Mouse (Mus musculus): ENCODE measurements around the gene Adamts14. TPM values are rescaled to one million over a fixed set of nuclear protein-coding genes. Genes with fewer than 3 reads are reported as not detected.

The Adamts14 gene
- total and polyA plus RNA-seq, 2 experiments from 2014 or later, result 1.2 to 4.3 TPM

GRCm38 (mm10) chr10:61155611-61156010 is 117.6 kb downstream of the Adamts14 start:
- H3K9me3 ChIP-seq (replicated peaks; ENCODE audit: control insufficient read depth, low read length), result no peaks in the 10 kb centered on the region
- TF ChIP-seq EP300 (IDR thresholded peaks at IDR 0.05; ENCODE audit: low read depth), result no peak
- no peak for TF ChIP-seq CTCF (IDR thresholded peaks at IDR 0.05; ENCODE audit: low read depth)
- no peak overlapping the region for H3K27ac ChIP-seq (ENCODE audit: low read depth)
- no peaks in the 10 kb centered on the region for H3K36me3 ChIP-seq (replicated peaks; ENCODE audit: control insufficient read depth, insufficient read depth, low read length)
- WGBS, result 71% methylated on average over 3 of the region's 3 CpGs
- H3K27me3 ChIP-seq (ENCODE audit: control insufficient read depth, insufficient read depth, low read length), result no peaks in the 10 kb centered on the region
- no peak overlapping the region for H3K4me2 ChIP-seq (ENCODE audit: low read depth, low read length)
- ATAC-seq (ENCODE audit: insufficient read depth, low read depth) (no peak), DNase-seq (ENCODE audit: low spot score) (no peak)
- H3K4me1 ChIP-seq (ENCODE audit: control insufficient read depth, insufficient read depth), result no peaks in the 10 kb centered on the region
- no peak overlapping the region for H3K9ac ChIP-seq (replicated peaks; ENCODE audit: low read depth, low read length)
- H3K4me3 ChIP-seq (ENCODE audit: low read depth, low read length), result no peak overlapping the region

GRCm38 (mm10) chr10:61152131-61152530 is 121.1 kb downstream of the Adamts14 start:
- H3K9me3 ChIP-seq (replicated peaks; ENCODE audit: control insufficient read depth, low read length), result no peaks in the 10 kb centered on the region
- H3K4me3 ChIP-seq (ENCODE audit: low read depth, low read length), result no peak overlapping the region
- DNase-seq (ENCODE audit: low spot score) (no peak), ATAC-seq (ENCODE audit: insufficient read depth, low read depth) (no peak)
- no peak for TF ChIP-seq EP300 (IDR thresholded peaks at IDR 0.05; ENCODE audit: low read depth)
- no peak for TF ChIP-seq CTCF (IDR thresholded peaks at IDR 0.05; ENCODE audit: low read depth)
- no peak overlapping the region for H3K27ac ChIP-seq (ENCODE audit: low read depth)
- no peak overlapping the region for H3K4me2 ChIP-seq (ENCODE audit: low read depth, low read length)
- H3K27me3 ChIP-seq (ENCODE audit: control insufficient read depth, insufficient read depth, low read length), result no peaks in the 10 kb centered on the region
- H3K36me3 ChIP-seq (replicated peaks; ENCODE audit: control insufficient read depth, insufficient read depth, low read length), result no peaks in the 10 kb centered on the region
- H3K9ac ChIP-seq (replicated peaks; ENCODE audit: low read depth, low read length), result no peak overlapping the region
- H3K4me1 ChIP-seq (ENCODE audit: control insufficient read depth, insufficient read depth), result no peaks in the 10 kb centered on the region

GRCm38 (mm10) chr10:61150616-61151015 is 122.6 kb downstream of the Adamts14 start:
- WGBS, result 30% methylated on average over 6 of the region's 6 CpGs
- no peaks in the 10 kb centered on the region for H3K27me3 ChIP-seq (ENCODE audit: control insufficient read depth, insufficient read depth, low read length)

GRCm38 (mm10) chr10:61149476-61149875 is 123.8 kb downstream of the Adamts14 start:
- WGBS, result 32% methylated on average over 3 of the region's 3 CpGs
- Histone ChIP-seq H3K36me3 (replicated peaks; ENCODE audit: control insufficient read depth, insufficient read depth, low read length) (no peaks in the 10 kb centered on the region), H3K9me3 (replicated peaks; ENCODE audit: control insufficient read depth, low read length) (no peaks in the 10 kb centered on the region), H3K4me2 (ENCODE audit: low read depth, low read length) (no peak overlapping the region), H3K4me3 (ENCODE audit: low read depth, low read length) (no peak overlapping the region), H3K27me3 (ENCODE audit: control insufficient read depth, insufficient read depth, low read length) (no peaks in the 10 kb centered on the region), H3K9ac (replicated peaks; ENCODE audit: low read depth, low read length) (no peak overlapping the region), H3K27ac (ENCODE audit: low read depth) (no peak overlapping the region), H3K4me1 (ENCODE audit: control insufficient read depth, insufficient read depth) (peaks cover 7% of the 10 kb centered on the region; the same call in 1 of the 2 replicates)
- no peak for ATAC-seq (ENCODE audit: insufficient read depth, low read depth)
- TF ChIP-seq EP300 (IDR thresholded peaks at IDR 0.05; ENCODE audit: low read depth) (no peak), CTCF (IDR thresholded peaks at IDR 0.05; ENCODE audit: low read depth) (no peak)
- no peak for DNase-seq (ENCODE audit: low spot score)

More at GRCm38 (mm10) chr10:61150616-61151015, 122.6 kb downstream of the Adamts14 start:
- TF ChIP-seq CTCF (IDR thresholded peaks at IDR 0.05; ENCODE audit: low read depth), result no peak
- no peak for TF ChIP-seq EP300 (IDR thresholded peaks at IDR 0.05; ENCODE audit: low read depth)
- no peak overlapping the region for H3K9ac ChIP-seq (replicated peaks; ENCODE audit: low read depth, low read length)
- H3K36me3 ChIP-seq (replicated peaks; ENCODE audit: control insufficient read depth, insufficient read depth, low read length), result no peaks in the 10 kb centered on the region
- no peak overlapping the region for H3K27ac ChIP-seq (ENCODE audit: low read depth)
- no peak for DNase-seq (ENCODE audit: low spot score)
- peaks cover 3% of the 10 kb centered on the region; the same call in 1 of the 2 replicates for H3K4me1 ChIP-seq (ENCODE audit: control insufficient read depth, insufficient read depth)
- H3K9me3 ChIP-seq (replicated peaks; ENCODE audit: control insufficient read depth, low read length), result no peaks in the 10 kb centered on the region
- no peak overlapping the region for H3K4me3 ChIP-seq (ENCODE audit: low read depth, low read length)
- no peak overlapping the region for H3K4me2 ChIP-seq (ENCODE audit: low read depth, low read length)
- no peak for ATAC-seq (ENCODE audit: insufficient read depth, low read depth)

- peak; percentile 61 for TF ChIP-seq CTCF (IDR thresholded peaks at IDR 0.05; ENCODE audit: low read depth)
- TF ChIP-seq EP300 (IDR thresholded peaks at IDR 0.05; ENCODE audit: low read depth), result no peak
- Histone ChIP-seq H3K4me2 (ENCODE audit: low read depth, low read length) (peak within 1 kb of the TSS; percentile 99), H3K4me3 (ENCODE audit: low read depth, low read length) (peak within 1 kb of the TSS; percentile 84), H3K9ac (replicated peaks; ENCODE audit: low read depth, low read length) (peak within 1 kb of the TSS; percentile 68), H3K4me1 (ENCODE audit: control insufficient read depth, insufficient read depth) (peaks cover 7% of the 10 kb centered on the region; the same call in 1 of the 2 replicates), H3K36me3 (replicated peaks; ENCODE audit: control insufficient read depth, insufficient read depth, low read length) (no peaks in the 10 kb centered on the region), H3K27me3 (ENCODE audit: control insufficient read depth, insufficient read depth, low read length) (no peaks in the 10 kb centered on the region), H3K27ac (ENCODE audit: low read depth) (peak within 1 kb of the TSS; percentile 77), H3K9me3 (replicated peaks; ENCODE audit: control insufficient read depth, low read length) (no peaks in the 10 kb centered on the region)
- DNase-seq (ENCODE audit: low spot score) (peak; percentile 90), ATAC-seq (ENCODE audit: insufficient read depth, low read depth) (peak; percentile 93)
- under 1% methylated on average over 79 of the region's 82 CpGs for WGBS
Observed at GRCm38 (mm10) chr10:61147157-61148040, 125.8 kb downstream of the Adamts14 start, which contains the start of gene Sgpl1. Sgpl1 (minus strand) TSS chr10:61147703.

Other genes with a start within 250 kb of the Adamts14 start
- gene Pcbd1, start 184.1 kb downstream of the Adamts14 start, total RNA-seq (2014; rRNA removed; ENCODE audit: low replicate concordance), result 30.3 and 56.1 TPM in 2 replicates
- 52.1 and 54.1 TPM in 2 replicates for gene Pcbd1, start 184.1 kb downstream of the Adamts14 start, polyA plus RNA-seq (2015; fragmentation: Nextera tagmentation; extraction: Ambion mirVana)
- gene Sgpl1, start 125.7 kb downstream of the Adamts14 start, total RNA-seq (2014; rRNA removed; ENCODE audit: low replicate concordance), result 23.9 and 36.3 TPM in 2 replicates
- 14.8 and 16.7 TPM in 2 replicates for gene Sgpl1, start 125.7 kb downstream of the Adamts14 start, polyA plus RNA-seq (2015; fragmentation: Nextera tagmentation; extraction: Ambion mirVana)
- not detected in 2 replicates for gene Tbata, start 101.5 kb downstream of the Adamts14 start, total RNA-seq (2014; rRNA removed; ENCODE audit: low replicate concordance)
- gene Tbata, start 101.5 kb downstream of the Adamts14 start, polyA plus RNA-seq (2015; fragmentation: Nextera tagmentation; extraction: Ambion mirVana), result 0.16 and 0.36 TPM in 2 replicates
- not detected in 2 replicates for gene Prf1, start 24.4 kb upstream of the Adamts14 start, total RNA-seq (2014; rRNA removed; ENCODE audit: low replicate concordance)
- 0.04 TPM in 1 of 2 replicates, not detected in the other for gene Prf1, start 24.4 kb upstream of the Adamts14 start, polyA plus RNA-seq (2015; fragmentation: Nextera tagmentation; extraction: Ambion mirVana)
- 27.7 and 66.8 TPM in 2 replicates for gene Pald1, start 110.1 kb upstream of the Adamts14 start, total RNA-seq (2014; rRNA removed; ENCODE audit: low replicate concordance)
- gene Pald1, start 110.1 kb upstream of the Adamts14 start, polyA plus RNA-seq (2015; fragmentation: Nextera tagmentation; extraction: Ambion mirVana), result 13.8 and 17.9 TPM in 2 replicates
- gene Nodal, start 144.5 kb upstream of the Adamts14 start, total RNA-seq (2014; rRNA removed; ENCODE audit: low replicate concordance), result 0.12 TPM in 1 of 2 replicates, not detected in the other
- gene Nodal, start 144.5 kb upstream of the Adamts14 start, polyA plus RNA-seq (2015; fragmentation: Nextera tagmentation; extraction: Ambion mirVana), result 0.23 and 0.45 TPM in 2 replicates
- gene Eif4ebp2, start 179.2 kb upstream of the Adamts14 start, total RNA-seq (2014; rRNA removed; ENCODE audit: low replicate concordance), result 14.7 and 24.4 TPM in 2 replicates
- gene Eif4ebp2, start 179.2 kb upstream of the Adamts14 start, polyA plus RNA-seq (2015; fragmentation: Nextera tagmentation; extraction: Ambion mirVana), result 38.7 and 40.0 TPM in 2 replicates
- gene Lrrc20, start 202.4 kb upstream of the Adamts14 start, total RNA-seq (2014; rRNA removed; ENCODE audit: low replicate concordance), result 13.9 and 15.2 TPM in 2 replicates
- 12.9 and 13.9 TPM in 2 replicates for gene Lrrc20, start 202.4 kb upstream of the Adamts14 start, polyA plus RNA-seq (2015; fragmentation: Nextera tagmentation; extraction: Ambion mirVana)

Data from heart, postnatal 0 days (tissue).